Mouse (Mus musculus) monocyte, adult 2 months (primary cell): ENCODE measurements around the gene Kmt5a.

Source experiments
- DNase-seq, 2 experiments: peaks; one replicate each; pipeline ENCODE4 v3.0.0; 2022; ENCODE audit warnings: low spot score in 2 of 2, low read depth in 1 of 2

Kmt5a gene

DNA sequence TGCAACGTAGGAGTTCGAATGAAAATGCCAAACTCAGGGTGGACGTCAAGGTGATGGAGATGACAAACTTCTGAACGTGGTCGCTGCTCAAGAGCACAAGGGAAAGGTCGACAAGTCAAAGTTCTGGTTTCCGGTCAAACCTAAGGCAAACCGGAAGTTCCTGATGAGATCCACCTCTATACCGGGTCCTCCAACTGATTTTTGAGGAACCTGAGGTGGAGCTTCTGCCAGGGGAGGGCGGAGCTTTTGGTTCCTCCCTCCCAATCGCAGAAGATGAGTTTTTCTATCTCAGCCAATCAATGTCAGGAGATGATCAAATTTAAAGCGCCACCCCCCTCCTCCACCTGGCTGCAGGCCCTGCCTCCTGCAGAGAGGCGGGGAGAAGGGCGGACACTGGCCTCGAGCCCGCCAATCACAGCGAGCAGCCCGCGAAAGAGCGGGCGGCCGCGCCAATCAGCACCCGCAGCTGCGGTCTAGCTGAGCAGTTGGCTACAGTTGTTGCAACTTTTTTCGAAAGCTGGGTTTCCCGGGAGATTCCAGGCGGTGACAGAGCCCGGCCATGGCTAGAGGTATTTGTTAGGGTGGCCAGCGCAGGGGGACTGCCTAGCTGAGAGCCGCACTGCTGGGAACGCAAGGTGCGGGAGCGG is at the start of gene Kmt5a:
Gene Kmt5a (plus strand): TSS at position 484 of the 647 bp plus-strand sequence.
- peak; percentile 90 to 95 for DNase-seq

DNA sequence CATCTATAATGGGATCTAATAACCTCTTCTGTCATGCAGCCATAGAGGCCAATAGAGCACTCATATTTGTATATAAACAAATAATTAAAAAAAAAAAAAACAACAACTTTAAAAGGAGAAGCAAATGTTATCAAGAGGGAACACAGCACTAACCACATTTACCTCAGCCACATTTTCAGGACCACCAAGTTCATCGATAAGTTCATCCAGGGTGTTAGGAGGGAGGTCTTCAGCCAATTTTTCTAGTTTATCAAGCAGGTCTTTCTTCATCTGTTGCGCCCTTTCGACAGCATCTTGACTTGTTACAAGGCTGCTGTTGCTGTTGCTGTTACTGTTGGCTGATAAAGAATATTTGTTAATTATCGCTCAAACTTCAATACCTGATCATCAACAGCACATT is 47.3 kb upstream of the Kmt5a start:
- DNase-seq = no peak

DNA sequence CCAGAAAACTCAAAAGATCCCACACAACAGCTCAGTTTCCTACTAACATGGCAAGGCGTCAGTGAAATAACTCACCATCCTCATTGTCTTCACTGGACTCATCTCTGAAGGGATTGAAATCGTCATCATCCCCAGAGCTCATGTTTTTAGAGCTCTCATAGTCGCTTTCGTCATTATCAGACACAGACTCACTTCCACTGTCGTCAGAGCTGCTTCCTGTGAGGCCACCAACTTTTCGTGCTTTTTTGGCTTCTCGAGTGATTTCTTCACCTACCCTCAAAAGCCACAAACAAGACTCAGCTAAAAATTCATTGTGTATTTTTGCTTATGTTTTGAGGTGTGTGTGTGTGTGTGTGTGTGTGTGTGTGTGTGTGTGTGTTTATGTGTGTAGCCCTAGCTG is 46.0 kb upstream of the Kmt5a start:
- DNase-seq = no peak

DNA sequence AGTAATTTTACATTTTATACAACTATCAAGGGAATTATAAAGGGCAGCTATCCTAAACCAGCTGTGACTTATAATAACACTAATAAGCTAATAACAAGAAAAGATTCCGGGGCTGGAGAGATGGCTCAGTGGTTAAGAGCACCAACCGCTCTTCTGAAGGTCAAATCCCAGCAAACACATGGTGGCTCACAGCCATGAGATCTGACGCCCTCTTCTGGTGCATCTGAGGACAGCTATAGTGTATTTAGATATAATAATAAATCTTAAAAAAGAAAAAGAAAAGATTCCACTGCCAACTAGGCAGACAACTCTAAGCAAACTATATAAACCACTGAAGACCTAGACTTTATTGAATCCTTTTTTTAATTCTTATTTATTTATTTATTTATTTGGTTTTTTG is 28.9 kb upstream of the Kmt5a start:
- no peak for DNase-seq

DNA sequence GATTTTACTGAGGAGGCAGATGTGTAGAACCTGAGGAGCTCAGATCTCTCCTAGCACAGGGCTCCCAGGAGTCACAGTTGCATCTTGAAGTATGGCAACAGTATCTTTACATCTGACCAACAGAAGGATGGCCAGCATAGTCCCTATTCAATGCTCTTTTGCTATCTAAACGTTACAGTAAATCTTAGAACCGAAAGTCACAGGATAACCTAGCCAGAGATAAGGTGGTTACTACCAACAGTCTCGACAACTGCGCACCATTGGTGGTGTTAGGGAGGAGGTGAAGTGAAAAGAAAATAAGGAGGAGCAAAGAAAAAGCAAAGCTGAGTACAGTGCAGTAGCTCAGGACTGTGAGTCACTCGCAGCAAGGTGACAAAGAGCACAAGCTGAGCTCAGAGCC is 27.6 kb upstream of the Kmt5a start:
- no peak for DNase-seq

DNA sequence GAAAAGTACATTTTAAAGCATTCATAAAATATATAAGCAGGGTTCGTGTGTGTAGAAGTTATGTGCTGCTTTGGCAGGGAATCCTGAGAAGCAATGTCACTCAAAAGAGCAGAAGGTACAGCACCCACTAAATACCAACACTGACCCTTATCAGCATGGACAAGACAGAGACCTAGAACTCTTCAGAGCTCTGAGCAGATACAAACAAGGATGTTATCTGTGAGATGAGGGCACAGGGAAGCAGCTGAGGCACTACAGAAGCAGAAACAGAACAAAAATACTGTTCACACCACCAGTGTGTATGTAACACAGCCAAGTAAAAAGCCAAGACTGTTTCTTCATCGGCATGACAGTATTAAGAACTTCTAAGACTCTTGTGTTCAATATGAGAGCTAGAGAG is 20.8 kb upstream of the Kmt5a start:
- no peak for DNase-seq

DNA sequence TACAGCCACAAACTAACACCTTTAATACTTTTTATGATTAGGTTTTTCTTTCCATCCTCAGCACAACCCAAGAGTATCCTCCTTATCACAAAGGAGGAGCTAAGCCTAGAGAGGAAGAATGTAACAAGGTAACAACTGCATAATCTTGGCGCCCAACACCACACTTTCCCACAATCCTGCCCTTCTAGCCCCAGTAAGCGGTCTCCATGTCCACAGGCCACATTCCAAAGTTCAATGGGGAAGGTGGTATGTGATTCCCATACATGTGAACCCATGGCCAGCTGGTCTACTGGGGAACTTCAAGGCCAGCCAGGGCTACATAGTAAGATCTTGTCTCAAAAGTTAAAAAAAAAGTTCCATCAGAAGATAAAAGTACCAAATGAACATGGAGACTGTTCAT is 17.9 kb upstream of the Kmt5a start:
- no peak for DNase-seq

DNA sequence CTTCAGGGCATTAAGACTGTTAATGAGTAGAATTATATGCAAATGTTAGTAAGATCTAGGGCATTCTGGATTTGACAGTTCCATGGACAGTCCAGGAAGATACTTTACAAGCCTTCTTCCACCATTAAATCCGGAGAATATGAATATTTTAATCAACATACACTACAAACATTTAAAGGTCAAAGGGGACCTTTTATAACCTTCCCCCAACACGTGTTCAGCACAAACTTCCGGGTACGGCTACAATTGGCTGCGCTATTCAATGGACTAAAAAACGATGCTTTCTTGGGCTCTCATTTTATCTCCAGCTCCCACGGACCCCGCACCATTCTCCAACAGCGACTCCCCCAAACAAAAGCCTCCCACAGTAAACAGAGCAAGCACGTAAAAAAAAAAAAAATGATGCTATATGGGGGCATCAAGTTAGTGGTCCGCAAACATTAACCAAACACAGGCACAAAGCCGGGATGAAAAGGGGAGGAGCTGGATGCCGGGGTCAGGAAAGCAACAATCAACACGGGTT is 15.5 kb upstream of the Kmt5a start:
- no peak for DNase-seq

DNA sequence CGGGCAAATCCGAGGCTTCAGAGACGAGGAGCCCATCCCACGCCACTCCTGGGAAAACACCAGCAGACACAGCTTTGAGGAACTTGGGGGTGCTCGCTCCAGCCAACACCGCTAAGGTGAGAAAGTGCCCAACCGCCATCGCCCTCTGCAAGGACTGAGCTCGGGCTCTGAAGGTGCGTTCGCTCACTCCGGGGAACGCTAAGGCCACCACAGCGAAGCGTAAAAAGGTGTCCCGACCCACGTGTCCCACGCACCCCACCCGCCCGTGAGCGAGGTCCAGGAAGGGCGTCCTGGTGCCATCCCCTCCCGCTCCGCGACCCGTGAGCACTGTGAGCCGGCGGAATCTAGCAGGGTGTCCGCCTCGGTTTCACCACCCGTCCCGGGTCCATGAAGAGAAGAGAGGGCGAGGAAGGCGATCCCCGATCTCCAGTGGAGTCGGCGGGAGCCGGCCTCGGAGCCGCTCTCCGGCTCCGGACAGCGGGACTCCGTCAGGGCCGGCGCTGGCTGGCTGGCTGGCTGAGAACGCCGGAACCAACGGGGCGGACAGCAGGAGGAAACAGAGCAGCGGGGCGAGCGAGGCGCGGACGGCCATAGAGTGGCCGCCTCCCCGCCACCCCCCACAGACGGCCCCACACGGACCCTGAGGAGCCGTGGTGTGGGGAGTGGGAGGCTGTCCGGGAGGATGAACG is 14.9 kb upstream of the Kmt5a start:
- DNase-seq = no peak

DNA sequence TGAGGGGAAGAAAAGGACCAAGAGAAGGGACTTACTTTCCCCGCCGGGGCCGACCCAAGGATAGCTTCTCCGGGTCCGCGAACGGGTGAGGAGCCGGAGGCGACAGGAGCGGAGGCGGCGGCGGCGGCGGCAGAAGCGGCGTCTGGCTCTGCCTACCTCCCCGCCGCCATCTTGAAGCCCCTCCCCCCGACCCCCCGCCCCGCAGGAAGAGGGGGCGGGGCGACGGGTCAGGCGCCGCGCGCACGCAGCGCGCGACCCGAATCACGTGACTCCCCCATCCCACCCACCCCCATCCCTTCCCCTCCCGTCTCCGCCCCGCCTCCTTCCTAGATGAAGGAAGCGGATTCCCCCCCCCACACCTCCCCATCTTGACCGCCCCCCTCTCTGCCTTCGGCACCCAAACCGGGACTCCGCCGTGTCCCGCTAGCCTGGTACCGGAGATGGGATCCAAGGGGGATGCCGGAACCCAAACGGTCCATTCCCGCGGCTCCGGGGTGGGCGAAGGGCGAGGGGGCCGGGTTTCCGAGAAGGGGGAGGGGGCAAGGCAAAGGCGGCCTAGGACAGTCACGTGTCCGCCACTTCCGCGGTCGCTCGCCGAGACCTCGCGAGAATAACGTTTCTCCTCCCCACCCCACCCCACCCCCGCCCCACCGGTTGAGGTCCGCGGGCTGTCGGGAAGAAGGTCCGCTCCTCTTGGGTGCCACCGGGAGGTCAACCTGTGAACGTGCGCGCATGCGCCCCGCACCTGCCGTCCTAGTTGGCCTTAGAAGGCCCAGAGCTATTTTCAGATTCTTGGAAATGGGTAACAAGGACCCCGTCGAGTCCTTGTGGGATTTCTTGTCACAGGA is 14.1 kb upstream of the Kmt5a start, which contains the start of gene Sbno1:
Gene Sbno1 (minus strand): TSS at position 590 of the 848 bp plus-strand sequence.
- DNase-seq = peak; percentile 85 to 89

DNA sequence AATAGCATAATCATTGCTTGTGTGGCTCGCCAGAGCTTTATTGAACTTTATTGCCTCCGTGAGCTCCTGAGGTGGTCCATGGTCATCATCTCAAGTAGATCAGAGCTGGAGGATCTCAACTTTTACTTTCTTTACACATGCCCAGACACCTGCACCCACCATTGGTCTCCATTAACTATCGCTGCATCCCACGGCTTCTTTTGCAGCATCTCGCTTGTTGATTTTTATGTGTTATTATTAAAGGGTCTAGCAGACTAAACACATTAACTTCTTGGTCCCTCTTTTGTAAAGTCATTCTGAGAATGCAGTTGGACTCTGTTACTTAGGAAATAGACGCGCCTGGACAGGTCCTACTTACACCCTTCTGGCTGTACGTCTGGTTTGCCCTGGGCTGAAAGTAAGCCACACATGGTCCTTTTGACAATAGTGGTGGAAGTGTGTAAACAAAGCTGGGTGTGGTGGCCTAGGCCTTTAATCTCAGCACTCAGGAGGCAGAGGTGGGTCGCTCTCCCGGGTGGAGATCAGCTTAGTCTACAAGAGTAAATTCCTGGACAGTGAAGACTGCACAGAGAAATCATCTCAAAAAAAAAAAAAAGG is 13.2 kb upstream of the Kmt5a start:
- DNase-seq = no peak

DNA sequence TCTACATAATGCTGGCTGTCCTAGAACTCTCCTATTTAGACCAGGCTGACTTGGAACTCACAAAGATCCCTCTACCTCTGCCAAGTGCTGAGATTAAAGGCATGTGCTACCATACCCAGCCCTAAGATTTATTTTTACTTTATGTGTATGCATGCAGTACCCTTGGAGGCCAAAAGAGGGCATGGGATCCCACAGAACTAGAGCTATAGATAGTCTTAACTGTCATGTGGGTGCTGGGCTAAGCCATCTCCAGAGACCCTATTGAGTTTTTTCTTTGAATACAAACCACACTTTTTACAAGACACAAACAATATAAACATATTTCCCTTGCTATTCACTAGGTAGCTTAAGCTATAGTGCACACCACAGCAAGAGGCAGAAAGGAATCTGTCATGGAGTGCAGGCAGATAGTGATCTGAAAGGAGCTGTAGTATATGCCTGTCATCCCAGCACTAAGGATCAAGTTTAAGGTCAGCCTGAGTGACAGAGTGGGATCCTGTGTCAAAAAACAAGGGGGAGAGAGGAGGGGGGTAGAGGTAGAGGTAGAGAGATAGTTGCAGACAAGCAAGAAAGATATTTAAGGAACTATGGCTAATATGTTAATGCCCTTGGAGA is 7.2 kb upstream of the Kmt5a start:
- peak in 1 of 2 experiments; percentile 41 for DNase-seq

DNA sequence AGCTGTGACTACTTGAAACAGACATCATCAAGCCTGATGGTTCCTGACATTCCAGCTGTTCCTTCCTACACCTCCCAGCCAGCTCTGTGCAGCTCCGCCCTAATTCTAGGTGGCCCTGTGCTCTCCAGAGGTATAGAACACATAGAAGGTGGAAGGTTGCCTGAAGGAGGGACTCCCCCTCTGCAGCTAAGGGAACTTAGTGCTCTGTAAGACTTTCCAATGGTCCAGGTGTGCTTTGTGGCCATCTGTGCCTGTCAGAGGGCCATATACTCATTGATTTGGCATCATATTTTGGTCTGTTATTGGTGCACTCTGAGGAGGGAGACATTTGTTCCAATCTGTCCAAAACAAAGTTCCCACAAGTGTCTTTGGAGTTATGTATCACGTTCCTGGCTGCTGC is 6.7 kb upstream of the Kmt5a start:
- DNase-seq = no peak

DNA sequence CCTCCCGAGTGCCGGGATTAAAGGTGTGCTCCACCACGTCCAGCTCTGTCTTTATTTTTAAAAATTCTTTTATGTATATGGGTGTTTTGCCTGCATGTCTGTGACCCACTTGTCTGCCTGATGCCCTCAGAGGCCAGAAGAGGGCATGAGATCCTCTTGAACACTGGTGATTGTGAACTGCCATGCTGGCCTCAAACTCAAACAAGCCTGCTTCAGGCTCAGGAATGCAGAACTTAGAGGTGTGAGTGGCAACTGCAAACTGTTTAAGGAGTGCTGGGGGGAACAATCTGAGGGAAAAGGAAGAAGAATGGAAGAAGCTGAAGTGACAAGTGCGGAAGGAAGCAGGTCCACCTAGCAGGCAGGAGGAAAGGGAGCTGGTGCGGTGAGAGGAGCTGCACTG is 1.5 kb upstream of the Kmt5a start:
- DNase-seq = no peak

DNA sequence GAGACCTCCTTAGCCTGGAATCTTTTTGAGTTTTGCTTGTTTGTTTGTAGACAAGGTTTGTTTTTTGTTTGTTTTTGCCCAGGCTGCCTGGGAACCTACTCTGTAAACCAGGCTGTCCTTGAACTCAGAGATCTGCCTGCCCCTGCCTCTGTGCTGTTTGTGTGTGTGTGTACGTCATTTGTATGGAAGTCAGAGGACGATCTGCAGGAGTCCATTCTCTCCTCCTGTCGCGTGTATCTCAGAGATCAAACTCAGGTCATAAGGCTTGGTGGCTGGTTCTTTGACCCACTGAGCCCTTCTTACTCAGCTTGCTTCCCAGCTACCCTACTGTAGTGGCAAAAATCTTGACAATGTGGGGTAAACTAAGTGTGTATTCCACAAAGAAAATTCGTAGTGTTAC is 984 bp upstream of the Kmt5a start:
- DNase-seq = no peak

DNA sequence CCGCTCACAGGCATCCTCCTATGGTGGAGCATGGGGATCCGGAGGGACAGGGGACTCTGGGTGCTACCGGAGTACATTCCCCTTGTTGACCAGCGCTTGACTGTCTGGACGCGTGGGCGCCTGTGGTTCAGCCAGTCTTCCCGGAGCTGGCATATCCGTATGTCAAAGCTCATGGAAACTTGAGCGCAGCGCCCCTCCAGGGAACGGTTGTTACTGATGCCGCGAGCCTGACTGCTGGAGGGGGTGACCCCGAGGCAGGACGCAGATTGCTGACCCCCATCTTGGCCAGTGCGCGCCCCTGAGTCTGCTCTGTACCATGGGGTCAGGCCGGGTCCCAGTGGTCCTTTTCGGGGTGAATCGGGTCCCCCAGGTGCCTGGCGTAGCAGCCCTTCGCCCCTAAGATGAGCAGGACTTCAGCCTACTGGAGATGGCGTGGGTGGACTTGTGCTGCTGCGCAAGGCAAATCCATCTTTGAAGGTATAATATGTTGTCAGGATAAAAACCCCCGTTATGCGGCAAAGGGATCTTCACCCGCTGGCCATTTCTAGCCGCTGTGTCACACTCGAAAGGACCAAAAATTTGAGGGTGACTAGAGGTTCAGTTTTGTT is 468 bp downstream of the Kmt5a start:
- DNase-seq = no peak

DNA sequence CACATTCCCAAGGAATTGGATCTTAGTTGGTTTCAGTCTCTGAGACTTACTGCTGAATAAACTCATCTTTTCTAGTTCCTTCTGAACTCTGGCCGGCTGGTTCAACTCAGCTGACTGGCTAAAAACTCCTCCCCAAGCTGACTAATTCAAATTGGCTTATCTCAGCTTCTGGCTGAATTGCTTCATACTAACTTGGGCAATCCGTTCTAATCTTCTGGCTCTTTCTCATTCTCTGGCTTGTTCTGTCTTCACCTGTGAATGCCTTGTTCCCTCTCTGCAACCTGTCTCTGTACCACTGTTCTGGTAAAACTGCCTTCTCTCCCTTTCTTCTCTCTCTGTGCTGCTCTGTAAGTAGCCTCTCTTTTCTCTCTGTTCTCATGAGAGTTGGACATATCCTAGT is 2.9 kb downstream of the Kmt5a start:
- no peak for DNase-seq

DNA sequence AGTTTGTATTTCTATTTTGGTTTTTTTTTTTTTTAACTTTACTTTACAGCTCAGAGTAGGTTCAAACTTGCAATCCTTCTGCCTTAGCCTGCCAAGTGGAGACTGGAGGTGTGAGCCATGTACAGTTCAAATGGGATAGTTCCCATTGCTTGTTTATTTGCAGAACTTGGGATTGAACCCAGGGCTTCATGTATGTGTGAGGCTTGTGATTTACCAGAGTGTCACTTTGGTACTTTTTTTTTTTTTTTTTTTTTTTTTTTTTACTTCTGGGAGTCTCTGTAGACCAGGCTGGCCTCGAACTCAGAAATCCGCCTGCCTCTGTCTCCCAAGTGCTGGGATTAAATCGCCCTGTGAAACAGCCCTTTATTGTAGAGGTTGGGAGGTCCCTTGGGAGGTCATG is 4.5 kb downstream of the Kmt5a start:
- DNase-seq = no peak

DNA sequence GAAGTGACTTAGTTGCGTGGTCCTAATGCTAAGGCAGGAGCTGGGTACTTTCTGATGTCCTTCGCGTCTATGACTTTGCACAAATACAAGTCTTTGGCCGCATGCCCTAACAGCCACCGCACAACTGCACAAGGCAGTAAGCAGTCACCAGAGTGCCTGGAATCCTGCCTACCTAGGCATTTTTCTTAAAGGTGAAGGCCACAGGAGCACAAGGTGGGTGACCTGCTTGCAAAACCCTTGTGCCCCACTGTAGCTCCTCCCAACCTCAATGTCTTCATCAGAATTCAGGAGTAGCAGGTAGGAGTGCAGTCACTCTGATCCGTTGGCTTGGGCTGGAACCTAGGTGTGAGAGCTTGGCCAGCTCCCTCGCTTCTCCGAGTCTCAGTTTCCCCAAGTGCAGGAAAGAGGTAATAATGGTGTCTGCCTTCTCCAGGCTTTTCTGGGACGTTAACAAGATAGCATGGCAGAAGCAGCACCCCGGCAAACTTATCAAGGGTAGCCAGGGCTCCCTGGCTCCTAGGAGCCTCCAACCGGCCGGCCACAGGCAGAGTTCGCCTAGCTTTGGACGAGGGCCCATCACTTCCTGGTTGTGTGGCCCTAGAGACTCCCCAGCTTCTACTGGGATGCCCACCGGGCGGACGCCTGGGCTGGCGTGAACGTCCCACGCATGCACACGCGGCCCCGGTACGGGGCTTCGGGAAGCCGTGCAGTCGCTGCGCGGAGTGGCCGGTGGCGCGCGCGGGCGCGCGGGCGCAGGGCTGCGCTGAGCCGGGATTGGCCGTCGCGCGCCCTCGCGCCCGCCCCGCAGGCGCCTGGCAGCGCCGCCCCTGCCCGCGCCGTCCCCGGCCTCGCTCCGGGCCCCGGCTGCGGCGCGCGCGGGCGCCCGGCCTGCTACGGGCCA is 5.2 kb downstream of the Kmt5a start:
- DNase-seq = no peak
